Mouse (Mus musculus): ENCODE data around the gene Fam241a.

Gene Fam241a

DNA sequence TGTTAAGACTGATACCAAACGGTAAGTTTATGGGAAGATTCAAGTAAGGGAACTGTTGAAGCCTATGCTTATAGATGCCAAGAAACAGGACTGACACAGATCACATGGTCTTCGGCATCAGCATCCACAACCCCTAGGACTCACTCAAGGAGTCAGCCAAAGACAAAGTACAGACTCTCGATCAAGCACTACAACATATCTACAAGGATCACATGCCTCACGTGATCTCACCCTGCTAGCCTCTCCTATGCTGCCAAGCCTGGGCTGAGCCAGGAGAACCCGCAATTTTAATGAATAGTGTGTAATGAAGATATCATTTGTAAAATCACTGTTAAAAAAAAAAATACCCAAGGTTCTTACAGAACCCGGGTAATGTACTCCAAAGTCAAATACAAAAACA, 60.5 kb downstream of the Fam241a start:
- no peak for DNase-seq

DNA sequence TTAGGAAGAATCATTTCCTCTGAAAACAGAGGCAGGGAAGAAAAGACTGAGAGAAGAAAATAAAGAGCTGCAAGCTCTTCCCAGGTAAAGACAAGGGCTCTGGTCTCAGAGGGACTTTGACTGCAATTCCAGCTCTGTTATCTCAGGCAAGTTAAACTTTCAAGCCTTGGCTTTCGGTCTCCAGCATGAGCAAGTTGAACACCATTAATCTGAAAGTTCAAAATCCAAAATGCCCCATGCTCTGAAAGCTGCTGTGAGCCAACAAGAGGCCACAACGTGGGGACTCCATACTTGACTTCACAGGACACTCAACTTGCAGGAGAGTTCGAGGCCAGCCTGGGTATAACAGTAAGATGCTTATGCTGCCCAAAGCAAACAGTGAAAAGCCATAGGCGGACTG, 62.1 kb downstream of the Fam241a start:
- no peak for DNase-seq

DNA sequence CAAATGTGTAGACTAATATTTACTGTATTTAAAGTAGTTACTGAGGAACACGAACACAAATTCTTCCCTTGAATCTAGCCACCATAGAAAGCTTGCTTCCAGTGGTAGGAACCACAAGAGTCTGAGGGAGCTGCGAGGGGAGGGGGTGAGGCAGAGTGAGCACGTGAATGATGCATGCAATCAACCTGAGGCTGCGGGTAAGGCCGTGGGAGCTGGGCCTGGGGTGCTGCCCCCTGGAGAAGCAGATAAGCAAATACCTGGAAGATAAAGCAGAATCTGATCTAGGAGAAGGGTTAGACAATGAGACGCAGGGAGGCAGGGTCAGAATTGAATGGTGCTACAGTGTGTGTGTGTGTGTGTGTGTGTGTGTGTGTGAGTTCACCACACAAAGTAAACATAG, 65.0 kb downstream of the Fam241a start:
- no peak for DNase-seq

DNA sequence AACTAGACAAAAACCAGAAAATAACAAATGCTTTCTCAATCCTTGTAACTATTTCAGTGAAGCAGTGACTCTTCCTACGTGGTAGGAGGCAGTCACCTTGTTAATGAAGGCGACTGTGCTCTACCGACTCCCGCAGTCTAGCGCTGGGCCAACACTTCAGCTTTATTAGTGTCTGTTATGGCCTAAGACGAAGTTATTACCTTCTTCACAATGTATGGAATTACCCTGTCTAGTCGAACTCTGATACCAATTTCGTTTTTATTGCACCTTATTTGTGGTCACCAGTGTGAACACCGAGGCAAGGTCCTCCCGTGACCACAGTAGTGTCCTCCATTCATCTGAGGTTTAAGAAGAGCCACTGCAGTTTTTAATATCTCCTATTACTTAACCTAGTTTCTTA, 65.9 kb downstream of the Fam241a start:
- no peak for DNase-seq

DNA sequence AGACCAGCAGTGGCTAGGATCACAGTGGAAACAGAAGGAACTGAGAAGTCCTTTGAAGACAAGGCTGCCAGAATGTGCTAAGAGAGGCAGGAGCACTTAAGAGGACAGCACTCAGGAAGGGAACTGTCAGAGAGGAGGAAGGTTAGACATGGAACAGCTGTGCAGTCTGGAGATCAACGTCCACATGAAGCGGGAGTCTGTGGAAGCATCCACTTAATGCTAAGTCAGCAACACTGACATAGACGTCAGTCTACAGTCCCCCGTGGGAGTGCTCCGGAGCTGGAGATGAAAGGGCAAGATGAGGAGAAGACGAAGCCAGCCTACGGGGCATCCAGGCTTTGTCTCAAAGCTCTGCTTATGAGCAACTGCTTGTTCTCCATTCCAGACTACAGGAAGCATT, 69.0 kb downstream of the Fam241a start:
- no peak for DNase-seq

DNA sequence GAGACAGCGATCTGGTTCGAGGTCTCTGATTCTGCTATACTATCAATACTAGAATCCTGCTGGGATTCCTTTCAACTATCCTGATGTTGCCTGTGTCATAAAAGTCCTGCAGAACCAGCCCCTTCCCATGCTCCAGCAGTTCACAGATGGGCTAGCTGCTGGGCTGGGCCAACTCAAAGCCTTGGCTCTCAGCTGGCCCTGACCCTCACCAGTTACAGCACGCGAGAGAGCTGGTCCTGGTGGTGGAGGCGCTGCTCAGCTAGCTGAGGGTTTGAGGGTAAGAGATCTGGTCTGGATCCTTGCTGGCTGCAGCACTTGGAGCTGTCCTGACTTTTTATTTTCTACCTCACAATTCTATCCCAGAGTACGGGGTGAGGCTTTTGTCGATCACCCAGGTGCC, 69.6 kb downstream of the Fam241a start:
- DNase-seq: no peak

DNA sequence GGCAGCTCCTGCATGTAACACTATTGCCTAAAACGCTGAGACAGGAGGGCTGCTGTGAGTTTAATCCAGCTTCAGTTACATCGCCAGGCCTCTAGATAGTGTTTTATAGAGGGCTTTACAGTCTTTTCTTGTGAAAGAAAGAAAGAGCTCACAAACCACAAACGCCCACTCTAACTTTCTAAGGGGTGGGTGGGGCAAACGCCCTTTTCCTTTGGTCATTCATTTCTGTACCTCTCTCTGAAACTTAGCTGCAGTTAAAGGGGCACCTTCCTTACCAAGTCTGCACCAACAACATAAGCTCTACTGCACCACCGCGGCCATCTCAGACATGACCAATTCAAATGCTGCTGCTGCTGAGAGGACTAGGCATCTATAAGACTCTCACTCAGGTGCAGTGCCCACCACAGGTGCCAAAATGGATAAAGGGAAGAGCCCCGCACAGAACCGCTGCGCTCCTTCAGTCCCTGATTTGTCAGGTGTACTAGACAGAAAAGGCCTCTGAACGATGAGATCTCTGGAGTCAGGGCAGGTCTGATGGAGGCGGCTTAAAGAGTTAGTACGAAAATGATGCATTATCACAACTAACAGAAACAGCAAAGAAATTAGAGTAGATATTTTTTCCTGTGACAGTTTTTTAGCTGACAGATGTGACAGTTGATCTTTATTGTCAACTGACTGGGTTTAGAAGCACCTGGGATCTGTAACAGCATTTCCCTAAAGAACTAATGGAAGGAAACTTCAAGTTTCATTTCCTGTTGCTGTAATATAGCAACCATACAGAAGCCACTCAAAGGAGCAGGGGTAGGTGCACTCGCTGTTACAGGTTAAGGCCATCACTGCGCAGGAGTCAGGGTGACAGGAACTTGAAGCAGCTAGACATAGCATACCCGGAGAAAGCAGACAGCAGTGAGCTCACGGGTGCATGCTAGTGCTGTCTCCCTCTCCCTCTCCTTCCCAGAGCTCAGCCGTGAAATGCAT, 71.9 kb downstream of the Fam241a start:
- peak; percentile 41 to 54 for DNase-seq

DNA sequence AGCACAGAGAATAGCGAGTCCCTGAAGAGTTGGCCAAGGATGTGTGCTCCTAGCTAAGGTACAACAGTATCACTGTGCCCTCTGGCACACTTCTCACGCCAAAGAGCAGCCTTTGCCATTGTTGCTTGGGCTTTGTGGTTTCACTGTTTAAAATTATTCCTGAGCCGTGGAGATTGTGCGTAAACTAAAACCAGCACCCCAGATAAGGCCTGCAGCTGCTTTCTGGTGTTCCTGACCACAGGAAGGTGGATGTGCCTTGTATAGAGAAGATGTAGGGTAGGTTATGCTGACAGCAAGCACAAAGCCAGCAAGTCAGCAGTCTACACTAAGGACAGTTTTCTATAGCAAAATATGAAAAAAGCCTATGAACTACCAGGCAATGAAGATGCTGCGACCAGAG, 74.9 kb downstream of the Fam241a start:
- DNase-seq: no peak

DNA sequence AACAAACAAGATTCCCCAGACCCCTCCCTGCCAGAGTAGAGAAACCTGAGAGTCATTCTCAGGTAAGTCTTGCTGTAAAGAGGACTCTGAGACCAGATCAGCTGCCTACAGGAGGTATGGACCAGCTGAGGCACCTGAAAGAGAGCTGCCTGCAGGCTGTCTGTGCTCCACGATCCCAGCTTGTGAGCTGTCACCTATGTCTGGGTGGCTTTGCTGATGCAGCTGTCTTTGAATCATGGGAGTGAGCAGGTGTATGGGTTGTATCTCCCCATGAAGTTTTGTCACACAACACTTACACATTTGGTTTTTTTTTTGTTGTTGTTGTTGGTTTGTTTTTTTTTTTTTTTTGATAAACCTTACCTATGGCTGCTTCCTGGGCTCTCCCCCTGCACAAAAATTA, 75.7 kb downstream of the Fam241a start:
- DNase-seq: no peak
